Mouse (Mus musculus) cerebellum, adult 8-10 months (tissue): ENCODE data around the gene Herc1.

Source experiments
- DNase-seq: peaks from one replicate; pipeline ENCODE4 v3.0.0; 2022

Gene Herc1

GRCm38 (mm10) chr9:66542785-66543184, 192.5 kb downstream of the Herc1 start:
- no peak for DNase-seq
